Mouse (Mus musculus) embryonic fibroblast, embryonic 13.5 days (primary cell): ENCODE measurements around the gene Cdca5.

Source experiments
- CTCF ChIP-seq: IDR thresholded peaks from 2 replicates; pipeline ENCODE4 v1.5.1; 2011; ENCODE audit warnings: mild to moderate bottlenecking, control low read depth, low read length, moderate library complexity, borderline replicate concordance; ENCODE audit not compliant: insufficient read depth
- POLR2A ChIP-seq: IDR thresholded peaks from 2 replicates; pipeline ENCODE4 v1.6.1; 2011; ENCODE audit warnings: low read depth, mild to moderate bottlenecking, control low read depth, low read length, moderate library complexity

DNA sequence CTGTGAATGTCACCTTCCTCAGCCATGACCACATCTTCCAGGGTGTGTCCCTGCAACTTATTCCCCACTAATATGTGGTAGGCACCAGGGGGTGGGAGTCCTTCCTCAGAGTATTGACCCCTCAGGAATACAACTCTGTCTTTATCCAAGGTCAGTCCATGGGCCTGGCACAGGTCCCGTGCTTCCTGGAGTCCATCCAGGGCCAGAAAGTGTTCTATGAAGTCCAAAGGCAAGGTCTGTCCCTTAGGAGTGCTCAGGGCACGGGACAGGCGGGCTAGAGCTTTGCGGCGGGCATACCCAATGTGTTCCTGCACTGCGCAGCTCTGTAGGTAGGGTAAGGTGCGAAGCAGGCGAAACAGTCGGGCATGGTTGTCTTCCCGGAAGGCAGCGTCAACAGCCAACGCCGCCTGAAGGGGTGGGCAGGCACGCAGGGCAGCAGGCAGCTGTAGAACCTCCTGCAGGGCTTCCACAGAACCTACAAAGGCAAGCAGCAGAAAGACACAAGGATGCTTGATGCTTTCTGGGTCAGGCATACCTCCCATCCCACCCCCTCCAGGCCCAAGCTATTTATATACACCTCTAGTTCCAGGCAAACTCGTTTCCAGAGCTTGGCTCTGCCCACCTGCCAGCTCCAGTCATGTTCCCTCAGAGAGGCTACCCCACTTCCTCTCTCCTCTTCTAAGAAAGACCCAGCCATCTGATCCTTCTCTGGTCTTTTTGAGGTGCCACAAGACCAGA is 31.5 kb downstream of the Cdca5 start:
- TF ChIP-seq CTCF = no peak
- TF ChIP-seq POLR2A = no peak
